Comparison of ENCODE assay signal across 9 mouse cellular contexts in genomic region chr4:149988301-149988700, GRCm38 (mm10). TPM values are rescaled to one million over a fixed set of nuclear protein-coding genes. Genes with fewer than 3 reads are reported as not detected.
A peak's percentile ranks its signal among the peaks of the same experiment; 100 is the strongest.
DNase-seq lines count a peak whose midpoint lies in the region; ATAC-seq and TF ChIP-seq lines count a peak whose summit lies in the region.
"Had no signal": no experiment of that assay in that cellular context is flagged by ENCODE, and none has a peak within 500 bp of the region (broad histone marks: within the 10 kb centered on the region; RNA-seq: fewer than 3 reads in every experiment).

No protein-coding gene starts in this region.

- TF ChIP-seq POLR2A in CH12.LX (IDR thresholded peaks at IDR 0.05; ENCODE audit: low read depth, low read length): no peak

- no peaks in the 10 kb centered on the region; the same call in 1 of the 2 replicates for H3K79me2 ChIP-seq in CH12.LX (replicated peaks; ENCODE audit: control insufficient read depth, extremely low read depth, insufficient read depth, poor library complexity, severe bottlenecking)

- no peak for TF ChIP-seq EP300 in CH12.LX (IDR thresholded peaks at IDR 0.05; ENCODE audit: low read length)
- no peak for TF ChIP-seq EP300 in heart, postnatal 0 days (IDR thresholded peaks at IDR 0.05; ENCODE audit: low read depth)

- in situ Hi-C loops in CH12.LX (cut with MboI; ENCODE audit: low pct_ligation_motif_present, low pct_unique_long_range_greater_than_20kb, low sequenced_read_pairs): no loop called here

- intact Hi-C loops in gastrocnemius, adult 2 months (cut with DNase I): no loop called here

- ATAC-seq in heart, postnatal 0 days (ENCODE audit: insufficient read depth, low read depth): no peak
- ATAC-seq in liver, embryonic 15.5 days (ENCODE audit: insufficient read depth): no peak

- no peak for TF ChIP-seq RAD21 in CH12.LX (IDR thresholded peaks at IDR 0.05; ENCODE audit: low read depth, low read length)

- H3K4me3 ChIP-seq in gastrocnemius, adult 2 months: peak overlapping the region; percentile 67
- H3K4me3 ChIP-seq in CH12.LX (replicated peaks in 1 of 3; ENCODE audit: low read depth in 2 of 3, low read length in 2 of 3, poor library complexity in 1 of 3): no peak overlapping the region
- H3K4me3 ChIP-seq in heart, postnatal 0 days (ENCODE audit: low read depth, low read length): peak overlapping the region; percentile 32; the same call in 1 of the 2 replicates
- no peak overlapping the region; the same call in 1 of the 2 replicates for H3K4me3 ChIP-seq in liver, embryonic 15.5 days (replicated peaks)

- DNase-seq in gastrocnemius, adult 2 months: peak; percentile 65
- DNase-seq in gastrocnemius, postnatal 25 days: no peak
- DNase-seq in CH12.LX (ENCODE audit: extremely low read depth): no peak
- DNase-seq in heart, postnatal 0 days (ENCODE audit: low spot score): no peak
- DNase-seq in spleen, postnatal 4 days (ENCODE audit: low spot score in 2 of 2): no peak
- no peak for DNase-seq in layer of hippocampus, postnatal 14 days (ENCODE audit: low spot score in 2 of 2)
- DNase-seq in spleen, postnatal 36 days (ENCODE audit: low spot score in 2 of 2): no peak

- no peaks in the 10 kb centered on the region for H3K9me3 ChIP-seq in CH12.LX (replicated peaks; ENCODE audit: low read length)
- no peaks in the 10 kb centered on the region for H3K9me3 ChIP-seq in heart, postnatal 0 days (replicated peaks; ENCODE audit: control insufficient read depth, low read length)
- no peaks in the 10 kb centered on the region for H3K9me3 ChIP-seq in liver, embryonic 15.5 days (replicated peaks)

- H3K27ac ChIP-seq in gastrocnemius, adult 2 months: peak overlapping the region; percentile 97
- H3K27ac ChIP-seq in CH12.LX (ENCODE audit: insufficient read depth, low read depth): no peak overlapping the region
- H3K27ac ChIP-seq in heart, postnatal 0 days (ENCODE audit: low read depth): peak overlapping the region; percentile 61
- peak overlapping the region; percentile 67 for H3K27ac ChIP-seq in liver, embryonic 15.5 days (replicated peaks)

- 62% methylated on average over 6 of the region's 6 CpGs for WGBS in heart, postnatal 0 days
- 74% methylated on average over 6 of the region's 6 CpGs for WGBS in liver, embryonic 15.5 days (ENCODE audit: insufficient replicate concordance)

- no peak for TF ChIP-seq CTCF in gastrocnemius, adult 2 months (IDR thresholded peaks at IDR 0.05)
- TF ChIP-seq CTCF in CH12.LX (conservative IDR thresholded peaks at IDR 0.05 in 1 of 2, IDR thresholded peaks at IDR 0.05 in 1 of 2; ENCODE audit: low read depth in 2 of 2, low read length in 2 of 2): no peak
- TF ChIP-seq CTCF in heart, postnatal 0 days (IDR thresholded peaks at IDR 0.05; ENCODE audit: low read depth): no peak

- dilution Hi-C loops in CH12.LX (cut with MboI; ENCODE audit: extremely low pct_ligation_motif_present, extremely low pct_unique_long_range_greater_than_20kb, low sequenced_read_pairs): no loop called here

- 0 out of 2 replicates have a peak overlapping the region, but pooled peaks have one; percentile 39 for H3K9ac ChIP-seq in CH12.LX (ENCODE audit: insufficient read depth, low read depth)
- H3K9ac ChIP-seq in heart, postnatal 0 days (replicated peaks; ENCODE audit: low read depth, low read length): no peak overlapping the region
- no peak overlapping the region for H3K9ac ChIP-seq in liver, embryonic 15.5 days

- peaks cover 38 to 69% of the 10 kb centered on the region in 2 experiments for H3K36me3 ChIP-seq in CH12.LX (replicated peaks in 1 of 2; ENCODE audit: control insufficient read depth in 1 of 2, insufficient read depth in 1 of 2, low read length in 1 of 2)
- H3K36me3 ChIP-seq in heart, postnatal 0 days (replicated peaks; ENCODE audit: control insufficient read depth, insufficient read depth, low read length): peaks cover 8% of the 10 kb centered on the region; the same call in 1 of the 2 replicates
- H3K36me3 ChIP-seq in liver, embryonic 15.5 days (replicated peaks): peaks cover 37% of the 10 kb centered on the region; the same call in 1 of the 2 replicates

- H3K4me2 ChIP-seq in CH12.LX (ENCODE audit: insufficient read depth, low read depth, poor library complexity, severe bottlenecking): peak overlapping the region; percentile 74
- H3K4me2 ChIP-seq in heart, postnatal 0 days (ENCODE audit: low read depth, low read length): peak overlapping the region; percentile 64
- H3K4me2 ChIP-seq in liver, embryonic 15.5 days: peak overlapping the region; percentile 63

- H3K27me3 ChIP-seq in CH12.LX (replicated peaks): no peaks in the 10 kb centered on the region
- H3K27me3 ChIP-seq in heart, postnatal 0 days (ENCODE audit: control insufficient read depth, insufficient read depth, low read length): no peaks in the 10 kb centered on the region
- no peaks in the 10 kb centered on the region for H3K27me3 ChIP-seq in liver, embryonic 15.5 days

- H3K4me1 ChIP-seq in CH12.LX (ENCODE audit: control insufficient read depth in 1 of 2, insufficient read depth in 2 of 2): peaks cover 20 to 64% of the 10 kb centered on the region in 2 experiments
- H3K4me1 ChIP-seq in heart, postnatal 0 days (ENCODE audit: control insufficient read depth, insufficient read depth): peaks cover 33% of the 10 kb centered on the region
- peaks cover 38% of the 10 kb centered on the region for H3K4me1 ChIP-seq in liver, embryonic 15.5 days (replicated peaks)

TF ChIP-seq in CH12.LX, 34 proteins besides CTCF, POLR2A, EP300 and RAD21:
- peak; percentile 12; the same call in 1 of the 2 replicates for TF ChIP-seq MAFK (IDR thresholded peaks at IDR 0.05; ENCODE audit: insufficient replicate concordance, low read length)
- no peak for TF ChIP-seq SIN3A (IDR thresholded peaks at IDR 0.05; ENCODE audit: low read length)
- peak; percentile 45; the same call in 1 of the 2 replicates for TF ChIP-seq MEF2A (IDR thresholded peaks at IDR 0.05; ENCODE audit: borderline replicate concordance, low read depth, low read length)
- TF ChIP-seq CHD2 (IDR thresholded peaks at IDR 0.05; ENCODE audit: low read length): 0 out of 2 replicates have a peak, but pooled peaks have one; percentile 21
- TF ChIP-seq USF2 (conservative IDR thresholded peaks at IDR 0.05; ENCODE audit: low read depth, low read length): no peak
- peak; percentile 26; the same call in 1 of the 2 replicates for TF ChIP-seq ELF1 (IDR thresholded peaks at IDR 0.05; ENCODE audit: low read depth, low read length)
- TF ChIP-seq E2F4 (IDR thresholded peaks at IDR 0.05; ENCODE audit: insufficient replicate concordance, low read depth, low read length): no peak

RNA-seq across cellular contexts. Expression of gene H6pd, which starts 20.5 kb away (rescaled TPM):
- 100 to 1,000 TPM in 1 of 2 experiments, 10 to 100 TPM in 1; 41.6 to 104 TPM for total RNA-seq in gastrocnemius, adult 2 months (2021)
- total RNA-seq in gastrocnemius, postnatal 25 days (2021): 10 to 100 TPM; 43.2 to 49.2 TPM
- 25.1 and 25.3 TPM in 2 replicates for total RNA-seq in CH12.LX (2012; rRNA removed)
- total RNA-seq in CH12.LX (2014; rRNA removed): 13.2 and 17.7 TPM in 2 replicates
- 36.2 and 38.5 TPM in 2 replicates for polyA plus RNA-seq in CH12.LX (2012; ENCODE audit: insufficient read length, low read depth)
- total RNA-seq in heart, postnatal 0 days (2014; rRNA removed; ENCODE audit: low replicate concordance): 25.7 and 35.2 TPM in 2 replicates
- polyA plus RNA-seq in heart, postnatal 0 days (2015; fragmentation: Nextera tagmentation; extraction: Ambion mirVana): 7.1 and 7.3 TPM in 2 replicates
- polyA plus RNA-seq in liver, embryonic 15.5 days (2015; fragmentation: Nextera tagmentation; extraction: Ambion mirVana): 16.9 and 21.5 TPM in 2 replicates
- 10 to 100 TPM; 11.5 to 12.2 TPM for total RNA-seq in layer of hippocampus, postnatal 14 days (2021)

RNA-seq across cellular contexts. Expression of gene Spsb1, which starts 33.5 kb away (rescaled TPM):
- 10 to 100 TPM in 1 of 2 experiments, 1 to 10 TPM in 1; 5.5 to 16.1 TPM for total RNA-seq in gastrocnemius, adult 2 months (2021)
- 1 to 10 TPM; 5.2 to 8.2 TPM for total RNA-seq in gastrocnemius, postnatal 25 days (2021)
- total RNA-seq in CH12.LX (2012; rRNA removed) (0.04 and 0.34 TPM in 2 replicates), CH12.LX (2014; rRNA removed) (0.07 and 0.16 TPM in 2 replicates)
- 0.16 and 0.19 TPM in 2 replicates for polyA plus RNA-seq in CH12.LX (2012; ENCODE audit: insufficient read length, low read depth)
- total RNA-seq in heart, postnatal 0 days (2014; rRNA removed; ENCODE audit: low replicate concordance): 13.2 and 19.3 TPM in 2 replicates
- polyA plus RNA-seq in heart, postnatal 0 days (2015; fragmentation: Nextera tagmentation; extraction: Ambion mirVana): 14.4 and 15.2 TPM in 2 replicates
- polyA plus RNA-seq in liver, embryonic 15.5 days (2015; fragmentation: Nextera tagmentation; extraction: Ambion mirVana): 0.61 and 0.77 TPM in 2 replicates
- 10 to 100 TPM; 25.3 to 29.1 TPM for total RNA-seq in layer of hippocampus, postnatal 14 days (2021)
- polyA plus RNA-seq: erythroblast, embryonic 14.5 days had no signal

Comparison
In these comparisons a context has a peak if more than half of its experiments do, and no peak if none do; other contexts are left out.
1. H3K4me3 ChIP-seq: peak in gastrocnemius, adult 2 months (single experiment) and heart, postnatal 0 days (single experiment); none in CH12.LX (0 of 3) and liver, embryonic 15.5 days (single experiment).
2. RNA of gene Spsb1, which starts 33.5 kb away (total RNA-seq): 25.3 to 29.1 TPM in layer of hippocampus, postnatal 14 days, 5.5 to 16.1 TPM in gastrocnemius, adult 2 months, 13.2 to 19.3 TPM in heart, postnatal 0 days and 5.2 to 8.2 TPM in gastrocnemius, postnatal 25 days; 0.04 to 0.34 TPM in CH12.LX; every median in the first group is over 4 times any median in the second.
3. Peak in every context shown above with its lines, with median percentiles within 50 percentile points of each other: H3K4me2 ChIP-seq.